Mouse (Mus musculus): Measurements from ENCODE around the gene Gm20604.
A peak's percentile ranks its signal among the peaks of the same experiment; 100 is the strongest.

The Gm20604 gene

DNA sequence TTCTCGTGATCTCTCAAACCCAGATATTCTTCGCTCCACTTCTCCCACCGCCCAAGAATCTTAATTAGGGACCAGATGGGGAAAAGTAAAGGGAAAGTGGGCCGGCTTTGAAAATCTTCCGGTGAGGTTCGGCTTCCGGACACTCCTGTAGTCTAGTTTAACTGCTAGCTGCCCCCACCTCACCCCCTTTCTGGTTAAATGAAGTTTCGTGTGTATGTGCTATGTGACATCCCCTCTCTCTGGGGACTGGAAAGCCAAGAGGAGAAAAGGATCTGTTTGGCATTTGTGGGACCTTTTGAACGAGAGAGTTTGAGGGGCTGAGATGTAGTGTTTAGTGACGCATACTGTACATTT is at the start of gene Gm20604:
Gene Gm20604, minus strand, starts transcription at position 270 of the 354 bp plus-strand sequence.
- DNase-seq, result no peak

DNA sequence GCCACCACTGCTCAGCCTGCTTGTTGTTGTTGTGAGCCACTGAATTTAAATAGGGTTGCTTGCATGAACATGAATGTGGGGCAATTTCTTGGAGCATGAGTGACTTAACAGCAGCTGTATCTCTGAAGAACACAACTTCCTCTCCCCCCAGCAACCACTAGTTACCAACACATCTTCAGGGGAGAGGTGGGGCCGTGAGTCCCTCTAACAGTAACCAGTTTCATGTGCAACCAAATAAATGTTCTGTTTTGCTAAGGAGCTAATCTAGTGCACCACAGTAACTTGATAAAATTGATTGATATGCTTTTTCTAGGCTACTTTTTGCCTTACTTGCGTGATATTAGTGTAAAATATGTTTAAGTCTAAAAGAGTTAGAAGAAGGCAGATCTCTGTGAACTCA is 41.1 kb upstream of the Gm20604 start:
- no peak for DNase-seq

DNA sequence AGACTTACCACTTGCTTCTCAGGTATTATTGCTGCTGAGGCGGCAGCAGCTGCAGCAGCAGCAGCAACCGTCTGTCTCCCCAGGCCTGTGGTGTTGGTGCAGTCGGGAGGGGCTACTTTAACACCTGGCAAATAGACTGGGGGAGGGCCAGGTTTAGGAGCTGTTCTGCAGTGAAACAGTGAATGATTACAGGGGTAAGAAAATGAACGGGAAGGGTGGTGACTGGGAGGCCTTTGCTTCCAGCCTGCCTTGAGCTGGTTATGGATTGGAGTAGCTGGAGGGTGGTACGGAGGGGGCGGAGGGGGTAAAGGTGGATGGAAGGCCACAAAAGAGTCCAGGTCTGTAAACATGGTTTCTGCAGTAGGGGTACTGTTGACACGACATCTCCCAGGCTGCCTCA is 29.5 kb upstream of the Gm20604 start:
- DNase-seq, result no peak

DNA sequence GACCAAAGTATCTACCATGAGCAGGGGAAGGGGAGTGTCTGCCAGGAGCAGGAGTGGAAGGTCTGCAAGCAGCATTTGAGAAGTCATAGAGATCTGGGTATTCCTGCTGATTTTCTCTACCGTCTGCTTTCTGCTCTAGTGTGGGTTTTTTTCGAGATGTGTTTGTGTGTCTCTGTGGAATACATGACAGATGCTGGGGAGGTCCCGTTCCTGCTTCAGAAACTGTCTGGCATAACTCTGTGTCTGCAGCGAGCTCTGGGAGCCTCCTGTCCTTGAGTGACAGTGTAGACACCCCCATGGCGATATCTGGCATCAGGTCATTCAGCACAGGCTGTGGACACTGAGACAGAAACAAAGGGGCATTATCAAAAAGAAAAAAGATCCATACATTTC is 27.1 kb upstream of the Gm20604 start:
- DNase-seq, result no peak

DNA sequence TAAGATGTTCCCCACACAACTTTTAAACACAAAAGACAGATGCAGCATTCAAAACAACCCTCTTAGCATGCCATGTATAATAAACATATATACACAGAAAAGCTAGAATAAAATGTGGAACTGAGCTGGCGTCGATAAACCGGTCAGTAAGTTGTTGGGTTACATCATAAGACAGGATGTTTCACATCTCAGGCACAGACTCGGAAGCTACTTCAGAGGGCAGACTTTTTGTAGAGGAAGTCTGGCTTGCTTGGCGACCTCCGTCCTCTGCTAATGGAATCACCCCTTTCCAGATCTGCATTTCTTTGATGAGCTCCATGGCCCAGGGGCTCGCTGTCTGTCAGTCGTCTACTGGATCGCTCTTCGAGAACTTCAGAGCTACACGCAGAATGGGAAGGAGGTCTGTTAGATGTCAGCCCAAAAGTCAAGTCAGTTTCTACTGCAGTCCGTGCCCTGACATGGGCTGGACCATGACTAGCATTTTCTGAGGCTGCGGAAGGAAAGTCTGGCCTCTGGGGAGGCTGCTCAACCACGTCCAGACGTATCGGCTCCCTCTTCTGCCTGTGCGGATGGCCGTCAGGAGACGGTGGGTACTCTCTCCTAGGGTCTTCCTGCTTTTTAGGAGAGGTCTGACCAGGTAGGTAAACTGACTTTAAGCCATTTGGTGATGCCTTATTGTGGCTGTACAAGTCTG is 26.6 kb upstream of the Gm20604 start:
- DNase-seq, result no peak

DNA sequence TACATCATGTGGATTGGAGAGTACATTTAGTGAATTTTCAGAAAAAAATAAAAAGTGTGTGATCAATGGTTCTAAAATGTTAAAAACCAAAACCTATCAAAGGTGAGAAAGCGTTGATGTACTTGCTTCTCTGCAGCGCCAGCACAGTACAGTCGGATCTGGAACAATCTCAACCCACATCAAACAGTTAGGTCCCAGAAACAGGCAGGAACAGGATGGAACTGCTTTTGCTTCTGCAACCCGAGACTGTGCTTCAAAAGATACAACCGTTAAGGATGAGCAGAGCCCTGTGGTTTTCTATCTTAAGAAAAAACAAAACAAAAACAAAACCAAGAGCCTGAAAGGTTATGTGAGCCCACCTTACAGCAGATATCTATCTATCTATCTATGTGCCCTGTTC is 24.4 kb upstream of the Gm20604 start:
- DNase-seq, result no peak

DNA sequence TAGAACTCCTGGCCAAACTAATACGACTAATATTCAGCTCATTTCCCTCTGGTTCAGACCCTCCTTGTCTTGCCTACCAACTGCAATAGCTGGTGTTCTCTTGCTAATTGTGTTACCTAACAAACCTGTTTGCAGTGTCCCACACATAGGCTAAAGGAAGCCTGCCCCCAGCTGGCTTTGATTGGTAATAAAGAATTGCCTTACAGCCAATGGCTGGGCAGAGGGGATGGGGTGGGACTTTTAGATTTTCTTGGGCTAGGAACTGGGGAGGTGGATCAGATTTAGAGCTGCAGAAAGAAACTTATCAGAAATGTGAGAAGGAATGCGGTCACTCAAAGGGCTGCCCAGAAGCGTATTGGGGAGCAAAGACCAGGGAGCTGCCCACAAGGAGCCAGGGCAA is 21.0 kb upstream of the Gm20604 start:
- peak; percentile 41 for DNase-seq

DNA sequence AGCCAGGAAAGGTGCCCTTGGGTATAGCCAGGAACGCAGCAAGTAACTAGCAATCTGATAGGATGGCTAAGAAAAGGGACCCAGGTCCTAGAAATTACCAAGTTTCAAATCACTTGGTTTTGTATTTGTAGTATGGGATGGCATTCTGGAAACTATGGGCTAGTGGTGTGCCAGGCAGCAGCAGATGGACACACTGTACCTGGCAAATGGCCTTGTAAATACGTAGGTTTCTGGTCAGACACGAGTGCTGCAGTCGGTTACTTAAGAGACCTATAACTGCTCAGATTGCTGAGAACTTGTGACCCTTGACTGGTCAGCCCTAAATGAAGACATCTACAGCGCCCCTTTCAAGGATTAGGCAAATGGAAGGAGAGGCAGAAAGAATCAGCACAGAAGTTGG is 19.7 kb upstream of the Gm20604 start:
- DNase-seq, result no peak

DNA sequence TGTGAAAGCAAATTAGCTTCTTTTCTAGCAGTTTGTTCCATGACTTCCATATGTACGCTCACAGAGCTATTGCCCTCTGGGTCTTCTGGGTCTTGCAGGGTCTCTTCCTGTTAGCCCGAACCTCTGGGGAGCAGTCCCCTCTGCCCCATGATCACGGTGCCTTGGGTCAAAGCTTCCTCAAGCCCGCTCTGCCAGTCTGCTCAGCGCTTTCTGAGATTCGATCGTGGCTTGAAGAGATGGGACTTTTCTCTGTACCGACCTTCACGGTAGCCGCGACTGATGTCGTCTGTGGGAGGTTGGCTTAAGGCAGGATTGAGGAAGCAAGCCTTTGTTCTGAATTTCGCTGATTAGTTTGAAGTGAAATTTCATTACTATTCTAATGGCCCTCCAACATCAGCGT is 17.6 kb upstream of the Gm20604 start:
- no peak for DNase-seq

DNA sequence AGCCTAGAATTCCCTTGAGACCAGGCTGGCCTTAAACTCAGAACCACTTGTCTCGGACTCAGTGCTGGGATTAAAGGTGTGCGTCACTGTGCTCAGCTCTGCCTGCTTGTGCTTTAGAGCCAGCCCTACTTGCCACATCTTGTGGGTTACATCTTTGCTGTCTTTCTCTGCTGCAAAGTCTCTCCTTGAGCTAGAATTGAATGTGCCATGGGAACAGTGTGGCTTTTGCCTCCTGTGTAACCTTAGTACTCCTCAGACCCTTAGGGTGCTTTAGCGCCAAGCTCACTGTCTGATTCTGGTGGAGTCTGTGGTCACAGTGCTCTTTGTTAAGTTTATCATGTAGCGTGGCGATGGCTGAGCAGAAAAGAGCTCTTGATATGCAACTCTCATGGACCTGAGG is 14.2 kb upstream of the Gm20604 start:
- no peak for DNase-seq

DNA sequence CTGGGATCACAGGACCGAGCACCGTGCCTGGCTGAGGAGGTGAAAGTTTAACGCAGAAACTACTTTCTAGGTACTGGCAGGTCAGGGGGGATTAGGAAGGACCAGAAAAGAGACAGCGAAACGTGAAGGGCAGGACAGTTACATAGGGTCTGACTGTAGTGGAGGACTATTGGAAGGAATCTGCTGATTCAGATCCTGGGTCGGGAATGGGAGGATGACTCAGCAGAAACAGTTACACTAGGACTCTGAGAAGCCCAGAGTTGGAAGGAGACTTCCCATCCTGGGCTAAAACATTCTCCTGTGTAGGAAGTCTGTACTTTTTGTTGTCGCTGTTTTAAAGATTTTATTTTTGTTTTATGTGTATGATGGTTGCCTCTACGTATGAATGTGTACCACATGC is 13.1 kb upstream of the Gm20604 start:
- DNase-seq, result no peak

DNA sequence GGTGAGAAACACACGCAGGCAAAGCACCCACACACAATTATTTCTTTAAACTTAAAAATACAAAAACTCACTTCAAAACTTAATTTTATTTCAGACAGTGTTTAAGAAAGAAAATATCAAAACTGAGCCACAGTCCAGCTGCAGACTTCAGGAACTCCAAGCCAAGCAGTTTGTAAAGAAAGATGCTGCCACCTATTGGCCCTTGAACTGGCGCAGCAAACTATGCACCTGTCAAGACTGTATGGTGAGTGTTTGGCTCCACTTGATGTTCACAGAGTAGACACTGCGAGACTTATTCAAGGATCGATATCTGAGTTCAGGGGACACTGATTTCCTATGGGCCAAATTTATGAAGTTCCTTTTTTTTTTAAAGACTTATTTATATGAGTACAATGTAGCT is 10.5 kb upstream of the Gm20604 start:
- DNase-seq, result peak; percentile 23

DNA sequence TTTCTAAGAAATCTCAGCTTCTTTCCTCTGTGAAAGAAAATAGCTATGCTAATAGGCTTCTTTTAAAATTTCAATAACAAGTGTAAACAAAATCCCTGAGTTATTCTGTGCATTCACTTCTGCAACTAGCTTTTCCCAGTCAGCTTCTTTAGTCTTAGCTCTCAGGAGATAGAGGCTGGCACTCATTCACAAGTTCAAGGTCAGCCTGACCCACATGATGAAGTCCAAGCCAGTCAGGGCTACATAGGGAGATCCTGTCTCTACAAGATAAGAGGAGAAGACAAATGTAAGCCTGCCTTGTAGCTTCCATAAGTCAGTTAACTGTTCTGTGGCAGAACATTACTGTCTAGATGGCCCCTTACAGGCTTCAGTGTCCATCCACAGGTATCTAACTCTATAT is 5.2 kb upstream of the Gm20604 start:
- no peak for DNase-seq

DNA sequence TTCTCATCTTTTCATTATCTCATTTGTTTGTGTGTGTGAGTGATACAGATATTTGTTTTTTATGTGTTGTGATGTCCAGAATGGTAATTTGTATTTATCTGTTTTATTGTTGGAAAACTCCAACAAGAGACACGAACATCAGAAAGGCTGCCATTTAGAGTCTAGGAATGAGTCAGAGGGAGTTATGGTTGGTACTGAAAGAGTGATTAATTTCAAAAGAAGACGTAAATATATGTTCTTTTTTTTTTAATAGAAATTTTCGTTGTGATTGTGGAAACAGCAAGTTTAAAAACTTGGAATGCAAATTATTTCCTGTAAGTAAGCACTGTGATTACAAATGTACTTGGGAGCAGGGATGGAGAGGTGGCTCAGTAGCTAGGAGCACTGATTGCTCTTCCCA is 3.2 kb upstream of the Gm20604 start:
- DNase-seq, result no peak

DNA sequence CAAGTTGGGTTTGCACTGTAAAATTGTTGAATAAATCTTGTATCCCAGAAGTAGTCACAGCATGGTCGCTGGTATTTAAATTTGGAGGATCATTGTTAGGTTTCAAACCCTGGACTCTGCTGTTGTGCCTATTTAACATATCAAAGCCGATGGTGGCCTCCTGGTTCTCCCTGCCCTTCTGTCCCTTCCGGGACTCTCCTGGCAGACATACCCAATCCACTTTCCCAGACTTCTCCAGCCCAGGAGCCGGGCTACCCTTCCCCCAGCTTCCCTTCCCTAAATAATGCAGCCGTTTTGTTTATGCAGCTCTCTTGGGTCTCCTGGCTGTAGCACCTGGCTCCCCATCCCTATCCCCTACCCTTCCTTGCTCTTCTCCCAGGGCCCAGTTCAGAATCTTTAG is 464 bp upstream of the Gm20604 start:
- DNase-seq, result peak; percentile 25

DNA sequence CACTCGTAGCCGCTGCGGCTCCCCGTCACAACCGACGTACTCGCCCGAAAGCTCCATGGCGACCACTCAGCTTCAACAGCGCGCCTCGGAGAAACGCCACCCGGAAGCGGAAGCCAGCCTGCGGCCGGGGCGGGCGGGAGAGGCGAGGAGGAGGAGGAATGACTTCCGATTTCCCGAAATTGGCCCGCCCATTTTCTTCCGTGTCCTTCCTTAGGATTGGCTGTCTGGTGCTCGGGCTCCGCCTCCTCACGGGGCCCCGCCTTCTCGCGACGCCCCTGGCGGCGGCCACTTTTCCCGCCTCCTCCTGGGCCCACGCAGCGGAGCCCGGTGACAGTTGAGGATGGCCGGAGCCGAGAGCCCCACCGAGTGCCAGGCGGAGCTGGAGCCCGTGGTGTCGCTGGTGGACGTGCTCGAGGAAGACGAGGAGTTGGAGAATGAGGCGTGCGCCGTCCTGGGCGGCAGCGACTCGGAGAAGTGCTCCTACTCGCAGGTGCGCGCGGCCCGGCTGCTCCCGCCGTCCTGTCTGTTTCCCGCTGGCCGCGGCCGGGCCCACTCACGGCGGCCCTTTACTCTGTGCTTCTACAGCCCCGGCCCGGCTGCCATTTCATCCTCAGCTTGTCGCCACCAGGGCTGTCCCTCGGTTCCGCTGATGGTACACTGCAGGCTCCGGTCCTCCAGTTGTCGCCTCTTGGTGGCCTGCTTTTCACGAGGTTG is 626 bp downstream of the Gm20604 start, which contains the start of the genes Gm28051, Gon7 and Ubr7:
Gene Gm28051, minus strand, starts transcription at position 77 of the 714 bp plus-strand sequence.
Gene Gon7, minus strand, starts transcription at position 115 of the 714 bp plus-strand sequence.
Gene Ubr7, plus strand, starts transcription at position 279 of the 714 bp plus-strand sequence.
- DNase-seq, result peak; percentile 98

DNA sequence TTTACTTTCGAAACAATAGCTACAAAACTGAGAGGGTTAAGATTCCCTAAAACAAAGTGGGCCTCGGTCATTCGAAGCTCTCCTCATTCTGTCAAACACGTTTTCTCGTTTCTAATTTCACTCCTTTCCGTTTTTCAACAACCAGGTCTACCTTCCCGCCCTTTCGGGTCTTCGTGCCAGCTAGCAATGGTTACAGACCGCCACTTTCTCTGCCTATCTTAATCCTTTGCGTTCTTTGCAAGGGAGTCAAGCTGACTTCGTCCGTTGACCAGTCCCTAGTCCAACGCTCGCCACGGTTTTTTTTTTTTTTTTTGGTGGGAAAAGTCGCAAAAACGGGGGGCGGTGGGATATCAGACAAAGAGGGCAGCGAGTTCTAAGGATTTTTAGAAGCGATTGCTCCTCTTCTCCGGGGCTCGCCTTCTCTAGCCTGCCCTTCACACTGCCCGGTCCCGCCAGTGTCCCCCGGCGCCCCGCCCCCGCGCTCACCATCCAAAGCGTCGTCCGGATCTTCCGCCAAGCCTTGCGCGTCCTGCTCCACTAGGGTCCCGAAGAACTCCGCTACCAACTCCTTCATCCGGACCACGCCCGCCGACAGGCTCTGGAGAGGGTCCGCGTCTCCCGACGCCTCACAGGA is 1.3 kb downstream of the Gm20604 start:
- DNase-seq, result peak; percentile 92

DNA sequence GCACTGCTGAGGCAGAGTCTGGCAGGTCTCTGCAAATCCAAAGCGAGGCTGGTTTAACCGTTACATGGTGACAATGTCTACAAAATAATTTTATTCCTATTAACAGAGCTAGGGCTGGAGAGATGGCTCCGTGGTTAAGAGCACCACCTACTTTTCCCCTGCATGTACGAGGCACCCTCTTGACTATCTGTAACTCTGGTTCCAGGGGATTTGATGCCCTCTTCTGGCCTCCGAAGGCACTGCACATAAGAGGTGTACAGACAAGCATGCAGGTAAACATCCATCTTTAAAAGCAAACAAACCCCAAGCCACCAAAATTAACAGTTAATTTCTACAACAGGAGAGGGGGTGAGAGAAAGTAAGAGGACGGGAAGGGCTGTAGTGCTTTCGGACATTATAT is 2.2 kb downstream of the Gm20604 start:
- peak; percentile 50 for DNase-seq

DNA sequence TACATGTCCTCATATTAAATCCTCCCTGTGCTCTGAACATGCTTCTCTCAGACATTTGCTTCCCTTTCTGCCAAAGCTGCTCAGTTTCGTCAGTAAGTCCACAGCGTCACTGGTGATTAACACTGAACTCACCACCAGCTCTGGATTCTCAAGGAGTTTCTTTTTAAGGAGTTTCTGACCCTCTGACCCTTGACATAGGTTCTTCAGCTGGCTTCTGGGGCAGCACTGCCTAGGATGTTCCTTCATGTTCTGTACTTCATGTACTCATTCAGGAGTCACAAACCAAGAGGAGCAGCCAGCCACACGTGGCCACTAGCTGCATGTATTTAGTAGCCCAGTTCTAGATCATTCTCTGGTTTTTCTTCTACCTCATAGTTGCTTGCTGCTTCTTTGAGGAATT is 10.2 kb downstream of the Gm20604 start:
- DNase-seq, result no peak

DNA sequence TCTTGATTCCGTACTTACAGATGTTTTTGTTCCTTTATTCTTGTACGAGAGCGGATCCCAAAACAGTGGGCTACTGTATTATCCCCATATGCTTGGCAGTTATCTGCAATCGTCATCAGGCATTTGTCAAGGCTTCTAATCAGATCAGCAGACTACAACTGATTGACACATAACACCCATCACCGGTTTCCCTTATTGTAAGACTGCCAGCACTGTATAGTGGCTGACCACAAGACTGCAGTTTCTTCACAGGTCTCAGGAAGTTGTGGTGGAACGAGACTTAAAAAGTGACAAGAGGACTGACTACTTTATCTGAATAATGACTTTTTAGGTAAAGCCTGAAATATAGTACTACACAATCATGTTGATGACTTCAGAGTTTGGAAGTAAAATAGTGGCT is 13.6 kb downstream of the Gm20604 start:
- DNase-seq, result no peak

DNA sequence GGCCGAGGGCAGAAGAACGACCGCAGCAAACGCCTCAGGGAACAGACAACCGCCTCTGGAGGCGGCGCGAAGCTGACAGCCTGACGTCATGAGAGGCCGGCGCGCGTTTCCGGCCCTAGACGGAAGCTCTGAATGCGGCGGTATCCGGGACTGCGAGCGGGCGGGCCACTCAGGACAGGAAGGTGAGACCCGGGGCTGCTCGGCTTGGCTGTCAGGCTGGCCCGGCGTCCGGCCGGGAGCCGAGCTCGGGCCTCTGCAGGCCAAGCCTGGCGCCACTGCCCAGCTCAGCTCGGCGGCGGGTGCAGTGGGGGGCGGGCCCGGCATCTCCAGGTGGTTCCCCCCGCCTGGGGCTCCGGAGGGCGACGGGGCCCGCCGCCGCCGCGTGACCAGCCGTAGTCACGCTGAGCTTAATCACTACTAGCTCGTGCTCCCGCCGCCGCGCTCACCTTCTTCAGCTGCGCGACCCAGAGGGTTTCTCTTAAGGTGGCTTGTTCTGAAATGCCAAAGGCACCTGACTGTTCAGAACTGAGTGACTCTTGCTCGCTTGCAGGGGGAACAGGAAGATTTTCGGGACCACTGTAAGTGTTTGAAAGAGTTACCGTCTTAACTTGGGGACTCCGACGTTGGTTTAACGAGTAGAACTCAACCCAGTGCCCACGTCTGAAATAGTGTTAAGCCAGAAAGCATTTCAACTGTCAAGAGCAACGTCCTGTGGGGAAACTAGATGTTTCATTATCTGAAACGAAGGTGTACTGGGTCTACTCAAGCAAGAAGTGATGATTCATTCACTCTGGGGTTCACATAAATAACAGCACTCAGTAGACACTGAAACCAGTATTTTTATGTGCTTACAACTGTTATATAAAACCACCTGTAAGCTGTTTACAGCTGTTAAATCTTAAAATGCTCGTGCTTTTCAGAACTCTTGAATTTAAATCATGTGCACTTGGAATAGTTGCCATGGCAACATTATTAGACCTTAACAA is 14.6 kb downstream of the Gm20604 start, which contains the start of the genes Moap1 and Tmem251:
Gene Moap1, minus strand, starts transcription at position 73 of the 986 bp plus-strand sequence.
Gene Tmem251, plus strand, starts transcription at position 174 of the 986 bp plus-strand sequence.
- DNase-seq, result peak; percentile 95

DNA sequence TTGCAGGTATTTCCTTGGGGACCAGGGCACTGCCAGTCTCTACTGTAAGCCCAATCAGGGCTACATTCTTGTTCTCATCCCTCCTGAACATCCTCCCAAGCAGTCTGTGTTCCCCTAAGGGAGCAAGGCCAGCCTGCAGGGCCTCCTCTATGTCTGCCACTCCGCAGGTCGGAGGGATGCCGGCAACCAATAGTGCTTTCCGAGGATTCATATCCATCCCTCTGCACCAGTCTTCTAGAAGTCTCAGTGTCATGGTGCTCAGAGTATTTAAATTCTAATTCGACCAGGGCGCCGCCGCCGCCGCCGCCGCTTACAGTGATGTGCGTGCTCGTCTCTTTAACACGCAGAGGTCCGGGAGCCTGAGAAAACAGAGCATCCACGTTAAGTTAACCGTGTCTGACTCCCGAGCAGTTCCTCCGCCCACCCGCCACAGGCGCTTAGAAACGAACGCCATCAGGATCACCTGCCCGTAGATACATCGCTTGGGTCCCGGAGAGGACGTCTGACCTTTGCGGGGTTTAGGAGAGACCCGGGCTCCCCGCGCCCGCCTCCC is 15.4 kb downstream of the Gm20604 start:
- no peak for DNase-seq
